Mouse (Mus musculus) embryo, embryonic 10 days (tissue): Measurements from ENCODE around the gene Gm44.
"Not testable (repeated sequence)": the region's sequence is repeated elsewhere in the genome, so short reads cannot be mapped to it uniquely, and the experiment has no call there.

Source experiments
- DNase-seq: peaks from one replicate; pipeline ENCODE4 v3.0.0-alpha.2; 2015; ENCODE audit warnings: low spot score

Gm44 gene

DNA sequence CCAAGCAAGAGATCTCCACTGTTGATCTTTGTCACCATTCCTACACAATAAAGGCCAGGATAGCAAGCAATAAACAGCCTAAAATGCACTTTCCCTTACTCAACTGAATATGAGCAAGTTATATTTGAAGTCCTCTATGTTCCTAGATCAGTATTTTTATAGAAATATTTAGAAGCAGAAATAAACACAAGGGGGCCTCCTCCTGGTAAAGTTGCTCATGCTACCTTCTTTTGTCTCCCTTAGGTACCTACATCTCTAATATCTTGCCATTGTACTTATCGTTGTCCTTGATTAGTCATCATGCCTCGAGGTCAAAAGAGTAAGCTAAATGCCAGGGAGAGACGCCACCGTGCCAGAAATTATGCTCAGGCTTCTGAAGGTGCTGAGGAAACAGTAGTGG, at the start of gene Gm44:
Gene Gm44 (plus strand): TSS at position 301 of the 400 bp plus-strand sequence.
- no peak for DNase-seq

DNA sequence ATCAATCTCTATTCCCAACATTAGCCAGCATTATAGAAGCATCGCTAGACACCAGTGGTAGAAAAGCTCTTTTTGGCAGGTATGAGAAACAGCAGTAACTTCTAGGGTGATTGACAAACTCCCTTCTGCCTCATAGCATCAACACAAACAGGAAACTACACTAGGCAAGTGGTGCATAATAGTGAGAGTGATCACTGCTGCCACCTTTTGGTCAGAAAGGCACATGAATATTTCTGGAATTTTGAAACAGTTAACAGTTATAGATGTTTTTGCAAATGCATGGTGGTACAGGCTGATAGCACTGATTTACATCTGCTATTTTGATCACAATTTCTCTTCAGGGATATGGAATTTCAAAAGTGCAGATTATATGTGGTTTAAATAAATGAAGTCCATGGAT, 36.0 kb downstream of the Gm44 start:
- peak; percentile 6 for DNase-seq

DNA sequence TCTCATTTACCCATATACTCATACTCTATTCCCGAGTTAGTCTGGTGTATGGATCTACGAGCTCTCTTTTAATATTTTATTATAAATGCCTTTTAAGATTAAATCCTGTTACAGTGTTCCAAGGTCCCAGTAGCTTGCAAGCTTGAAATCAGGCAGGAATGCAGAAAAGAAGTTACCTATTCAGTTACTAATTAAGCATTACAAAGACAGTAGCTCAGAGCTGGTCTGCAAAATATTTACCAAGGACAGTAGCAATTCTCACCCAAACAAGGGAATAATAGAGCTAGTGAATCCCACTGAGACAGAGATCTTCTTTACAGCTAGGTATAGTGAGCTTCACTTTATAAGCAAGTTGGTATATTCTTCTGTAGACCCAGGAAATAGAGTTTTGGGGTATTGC, 46.3 kb downstream of the Gm44 start:
- DNase-seq: not testable (repeated sequence)
